Mouse (Mus musculus) liver, adult 2 months (tissue): Measurements from ENCODE around the gene Gnb1l.

Source experiments
- CTCF ChIP-seq: fragments of 200-500 bp; IDR thresholded peaks from 2 replicates; pipeline ENCODE4 v1.5.1; 2011; ENCODE audit warnings: low read depth, low read length, control low read depth
- POLR2A ChIP-seq: fragments of 200-500 bp; IDR thresholded peaks from 2 replicates; pipeline ENCODE4 v1.6.1; 2011; ENCODE audit warnings: low read length, control low read depth; ENCODE audit not compliant: insufficient read depth; ENCODE audit errors: extremely low read depth

DNA sequence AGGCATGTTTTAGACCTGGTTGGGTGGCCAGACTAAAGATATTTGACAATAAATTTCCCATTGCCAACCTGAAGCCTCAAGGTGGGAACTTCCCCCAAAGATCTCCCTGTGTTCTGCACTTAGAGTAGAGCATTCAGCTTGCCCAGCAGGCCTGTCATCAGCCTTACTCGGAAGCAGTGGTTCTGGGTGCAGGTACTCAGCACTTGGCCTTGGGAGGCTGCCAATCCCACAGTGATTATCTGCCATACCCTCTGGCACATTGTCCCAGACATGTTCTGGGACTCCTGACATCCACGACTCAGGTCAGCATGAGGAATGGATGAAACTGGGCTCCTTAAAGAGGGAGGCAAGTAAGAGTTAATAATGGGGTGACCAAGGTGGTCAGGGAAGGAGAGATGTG, 66.0 kb downstream of the Gnb1l start:
- no peak for TF ChIP-seq CTCF
- no peak for TF ChIP-seq POLR2A
